Mouse (Mus musculus) lung, adult 2 months (tissue): Measurements from ENCODE around the gene Nrm. TPM values are rescaled to one million over a fixed set of nuclear protein-coding genes. Genes with fewer than 3 reads are reported as not detected.
"Not testable (repeated sequence)": the region's sequence is repeated elsewhere in the genome, so short reads cannot be mapped to it uniquely, and the experiment has no call there.

Experiments used
- DNase-seq: peaks from one replicate; pipeline ENCODE4 v3.0.0; 2022
- H3K4me1 ChIP-seq: fragments of 200-500 bp; 2 replicates; pipeline ENCODE4 v1.6.1; 2011; ENCODE audit warnings: low read length; ENCODE audit not compliant: control insufficient read depth, insufficient read depth
- H3K4me3 ChIP-seq: fragments of 200-500 bp; replicated peaks from 2 replicates; pipeline ENCODE3; 2011; ENCODE audit warnings: low read depth, mild to moderate bottlenecking, control low read depth, low read length; ENCODE audit errors: extremely low read depth
- CTCF ChIP-seq: fragments of 200-500 bp; IDR thresholded peaks from 2 replicates; pipeline ENCODE4 v1.5.1; 2011; ENCODE audit warnings: mild to moderate bottlenecking, low read length, control low read depth; ENCODE audit not compliant: insufficient read depth
- POLR2A ChIP-seq: fragments of 200-500 bp; IDR thresholded peaks from 2 replicates; pipeline ENCODE4 v1.6.1; 2011; ENCODE audit warnings: low read depth, mild to moderate bottlenecking, control low read depth, low read length, borderline replicate concordance; ENCODE audit errors: extremely low read depth
- WGBS: fragments of 180-500 bp; shearing (Covaris S2); methylation state at CpG from one replicate; pipeline ENCODE4 v1.1.7; 2018; 5-methylcytosine and 5-hydroxymethylcytosine counted together
- polyA plus RNA-seq: library from polyadenylated mRNA; depleted of rRNA; stranded (reverse); fragments of >200 nt; gene quantifications from 2 replicates; pipeline ENCODE4 v1.2.3, GENCODE M21; 2012

Gene Nrm
- polyA plus RNA-seq, 1 experiment = 26.2 TPM

DNA sequence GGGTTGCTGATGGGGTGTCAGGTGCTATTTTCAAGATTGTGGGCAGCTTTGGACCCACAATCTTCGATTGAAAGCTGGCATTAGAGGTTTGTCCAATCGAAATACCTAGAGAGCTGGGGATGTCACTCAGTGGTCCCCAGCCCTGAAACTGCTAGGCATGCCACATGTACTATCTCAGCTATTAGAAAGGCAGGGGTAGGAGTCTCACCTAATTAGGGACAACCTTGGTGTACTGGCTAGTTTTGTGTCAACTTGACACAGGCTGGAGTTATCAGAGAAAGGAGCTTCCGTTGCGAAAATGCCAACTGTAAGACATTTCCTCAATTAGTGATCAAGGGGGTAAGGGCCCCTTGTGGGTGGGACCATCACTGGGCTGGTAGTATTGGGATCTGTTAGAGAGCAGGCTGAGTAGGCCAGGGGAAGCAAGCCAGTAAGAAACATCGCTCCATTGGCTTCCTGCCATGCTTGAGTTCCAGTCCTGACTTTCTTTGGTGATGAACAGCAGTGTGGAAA lies 27.8 kb upstream of the Nrm start:
- Histone ChIP-seq H3K4me3 (no peak overlapping the region), H3K4me1 (peaks cover 21% of the 10 kb centered on the region)
- DNase-seq = no peak
- TF ChIP-seq POLR2A (no peak), CTCF (no peak)
- WGBS = 30% methylated on average over 5 of the region's 5 CpGs

DNA sequence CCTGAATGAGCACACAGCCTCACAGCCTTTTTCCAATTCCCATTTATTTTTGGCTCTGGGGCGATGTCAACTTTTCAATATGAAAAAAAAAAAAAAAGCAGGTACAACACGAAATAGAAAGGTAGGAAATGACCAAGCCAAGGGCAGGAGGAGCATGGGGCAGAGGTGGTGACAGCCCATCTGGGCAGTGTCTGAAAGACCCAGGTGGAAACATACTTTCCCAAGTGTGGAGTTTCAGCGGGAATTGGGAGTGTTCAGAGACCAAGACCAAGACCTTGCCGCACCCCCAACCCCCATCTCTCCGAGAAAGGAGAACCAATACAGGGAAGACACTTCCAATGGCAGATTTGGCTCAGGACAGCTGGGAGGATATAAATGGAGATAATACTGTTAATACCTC lies 27.2 kb upstream of the Nrm start:
- Histone ChIP-seq H3K4me1 (peaks cover 23% of the 10 kb centered on the region), H3K4me3 (no peak overlapping the region)
- 49% methylated on average over 5 of the region's 5 CpGs for WGBS
- no peak for DNase-seq
- TF ChIP-seq CTCF (no peak), POLR2A (no peak)

DNA sequence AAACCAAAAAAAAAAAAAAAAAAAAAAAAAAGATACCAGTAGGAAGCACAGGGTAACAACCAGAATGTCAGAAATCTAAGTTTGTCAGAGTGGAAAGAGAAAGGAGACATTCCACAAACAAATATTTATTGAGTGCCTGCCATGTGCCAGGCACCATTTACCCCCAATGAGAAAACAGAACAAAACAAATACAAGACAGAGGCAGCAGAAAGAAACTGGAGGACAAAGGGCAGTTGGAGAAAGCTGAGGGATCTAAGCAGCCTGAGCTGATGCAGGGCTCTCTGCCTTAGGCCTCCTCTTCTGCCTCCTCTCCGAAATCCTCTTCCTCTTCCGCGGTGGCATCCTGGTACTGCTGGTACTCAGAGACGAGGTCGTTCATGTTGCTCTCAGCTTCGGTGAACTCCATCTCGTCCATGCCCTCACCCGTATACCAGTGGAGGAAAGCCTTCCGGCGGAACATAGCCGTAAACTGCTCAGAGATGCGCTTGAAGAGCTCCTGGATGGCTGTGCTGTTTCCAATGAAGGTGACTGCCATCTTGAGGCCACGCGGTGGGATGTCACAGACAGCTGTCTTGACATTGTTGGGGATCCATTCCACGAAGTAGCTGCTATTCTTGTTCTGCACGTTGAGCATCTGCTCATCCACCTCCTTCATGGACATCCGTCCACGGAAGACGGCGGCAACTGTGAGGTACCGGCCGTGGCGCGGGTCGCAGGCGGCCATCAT lies 26.3 kb upstream of the Nrm start:
- WGBS = 49% methylated on average over 26 of the region's 26 CpGs
- H3K4me3 ChIP-seq = no peak overlapping the region
- TF ChIP-seq CTCF = 0 out of 2 replicates have a peak, but pooled peaks have one; percentile 8
- no peak for TF ChIP-seq POLR2A
- DNase-seq = no peak
- H3K4me1 ChIP-seq = peaks cover 18% of the 10 kb centered on the region

DNA sequence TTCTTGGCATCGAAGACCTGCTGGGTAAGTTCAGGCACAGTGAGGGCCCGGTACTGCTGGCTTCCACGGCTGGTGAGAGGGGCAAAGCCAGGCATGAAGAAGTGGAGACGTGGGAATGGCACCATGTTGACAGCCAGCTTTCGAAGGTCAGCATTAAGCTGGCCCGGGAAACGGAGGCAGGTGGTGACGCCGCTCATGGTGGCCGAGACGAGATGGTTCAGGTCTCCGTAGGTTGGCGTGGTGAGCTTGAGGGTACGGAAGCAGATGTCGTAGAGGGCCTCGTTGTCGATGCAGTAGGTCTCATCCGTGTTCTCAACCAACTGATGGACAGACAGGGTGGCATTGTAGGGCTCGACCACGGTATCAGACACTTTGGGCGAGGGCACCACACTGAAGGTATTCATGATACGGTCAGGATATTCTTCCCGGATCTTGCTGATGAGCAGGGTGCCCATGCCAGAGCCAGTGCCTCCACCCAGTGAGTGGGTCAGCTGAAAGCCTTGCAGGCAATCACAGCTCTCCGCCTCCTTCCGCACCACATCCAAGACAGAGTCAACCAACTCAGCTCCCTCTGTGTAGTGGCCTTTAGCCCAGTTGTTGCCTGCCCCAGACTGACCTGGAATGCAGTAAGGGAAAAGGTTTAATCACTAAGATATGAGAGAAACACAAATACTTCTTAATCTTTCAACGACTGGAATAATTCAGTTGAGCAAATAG lies 25.5 kb upstream of the Nrm start:
- TF ChIP-seq CTCF (no peak), POLR2A (peak; percentile 18; the same call in 1 of the 2 replicates)
- H3K4me1 ChIP-seq = peaks cover 16% of the 10 kb centered on the region
- WGBS = 50% methylated on average over 26 of the region's 26 CpGs
- no peak overlapping the region for H3K4me3 ChIP-seq
- no peak for DNase-seq

DNA sequence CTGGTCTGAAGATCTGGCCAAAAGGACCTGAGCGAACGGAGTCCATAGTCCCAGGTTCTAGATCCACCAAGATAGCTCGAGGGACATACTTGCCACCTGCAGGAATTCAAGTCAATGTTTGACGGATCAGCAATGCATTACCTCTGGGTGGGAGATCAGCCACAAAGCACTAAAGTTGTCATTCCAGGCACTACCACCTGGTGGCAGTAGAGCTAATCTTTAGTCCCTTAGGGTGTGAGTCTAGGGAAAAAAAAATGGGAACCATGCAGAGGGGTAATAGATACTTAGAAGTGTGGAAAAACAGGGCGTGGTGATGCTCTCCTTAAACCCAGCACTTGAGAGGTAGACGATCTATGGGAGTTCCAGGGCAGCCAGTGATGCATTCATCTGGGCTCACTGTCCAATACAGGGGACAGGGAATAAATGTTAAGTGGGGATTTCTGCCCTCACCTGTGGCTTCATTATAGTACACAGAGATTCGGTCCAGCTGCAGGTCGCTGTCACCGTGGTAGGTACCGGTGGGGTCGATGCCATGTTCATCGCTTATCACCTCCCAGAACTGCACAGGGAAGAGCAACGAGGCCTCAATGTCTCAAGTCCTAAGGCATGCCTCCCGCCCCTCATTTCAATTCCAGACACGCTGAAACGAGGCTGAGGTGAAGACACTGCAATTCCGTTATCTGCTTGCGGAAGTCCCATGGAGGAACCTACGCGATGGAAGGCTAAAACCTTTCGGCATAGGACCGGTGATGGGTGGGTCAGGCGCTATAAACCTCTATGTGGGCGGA lies 24.7 kb upstream of the Nrm start:
- Histone ChIP-seq H3K4me1 (peaks cover 16% of the 10 kb centered on the region), H3K4me3 (peak overlapping the region; percentile 88)
- TF ChIP-seq POLR2A (no peak; the same call in 1 of the 2 replicates), CTCF (peak; percentile 50)
- WGBS = 5% methylated on average over 24 of the region's 24 CpGs
- DNase-seq = peak; percentile 83

DNA sequence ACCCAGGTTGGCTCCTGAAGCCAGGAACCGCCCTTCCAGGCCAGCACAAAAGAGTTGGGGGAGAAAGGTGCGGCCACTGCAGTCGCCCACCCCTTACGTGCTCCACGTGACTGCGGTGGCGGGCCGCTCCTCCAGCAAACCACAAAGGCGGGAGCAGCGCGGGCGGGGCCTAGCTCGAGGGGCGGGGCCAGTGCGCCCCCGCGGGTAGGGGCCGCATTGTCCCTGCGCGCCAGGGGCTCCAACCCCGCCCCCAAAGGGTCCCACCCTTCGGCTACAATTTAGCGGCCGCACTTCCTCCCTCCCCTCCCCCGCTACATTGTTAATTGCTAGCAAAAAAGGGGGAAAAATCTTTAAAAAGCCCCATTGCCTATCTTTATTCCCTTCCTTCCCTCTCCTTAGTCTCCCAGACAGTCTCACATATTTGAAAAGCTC lies 24.1 kb upstream of the Nrm start:
- H3K4me3 ChIP-seq = peak overlapping the region; percentile 88
- WGBS = under 1% methylated on average over 23 of the region's 25 CpGs
- no peak for TF ChIP-seq POLR2A
- no peak for TF ChIP-seq CTCF
- peaks cover 18% of the 10 kb centered on the region for H3K4me1 ChIP-seq
- DNase-seq = peak; percentile 84

DNA sequence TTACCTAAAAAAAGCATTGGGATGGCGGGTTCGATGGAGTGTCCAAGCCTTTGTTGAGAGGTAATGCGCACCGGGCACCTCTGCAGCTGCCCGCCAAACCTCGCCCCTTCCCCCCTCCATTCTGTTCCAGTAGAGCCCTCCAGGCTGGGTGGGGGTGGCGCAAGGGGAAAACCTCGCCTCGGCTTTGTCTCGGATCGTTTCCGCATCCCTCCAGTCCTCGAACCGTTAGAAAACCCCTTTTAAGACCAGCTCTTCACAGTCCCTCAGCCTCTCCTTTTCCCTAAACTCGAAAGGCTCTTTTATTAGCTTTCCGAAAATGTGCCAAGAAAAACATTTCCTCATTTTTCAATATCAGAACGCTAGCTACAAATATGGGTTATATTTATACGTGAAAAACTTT lies 23.6 kb upstream of the Nrm start:
- TF ChIP-seq POLR2A (no peak), CTCF (no peak)
- WGBS = under 1% methylated on average over 18 of the region's 18 CpGs
- H3K4me1 ChIP-seq = peaks cover 21% of the 10 kb centered on the region
- peak; percentile 54 for DNase-seq
- peak overlapping the region; percentile 88 for H3K4me3 ChIP-seq

DNA sequence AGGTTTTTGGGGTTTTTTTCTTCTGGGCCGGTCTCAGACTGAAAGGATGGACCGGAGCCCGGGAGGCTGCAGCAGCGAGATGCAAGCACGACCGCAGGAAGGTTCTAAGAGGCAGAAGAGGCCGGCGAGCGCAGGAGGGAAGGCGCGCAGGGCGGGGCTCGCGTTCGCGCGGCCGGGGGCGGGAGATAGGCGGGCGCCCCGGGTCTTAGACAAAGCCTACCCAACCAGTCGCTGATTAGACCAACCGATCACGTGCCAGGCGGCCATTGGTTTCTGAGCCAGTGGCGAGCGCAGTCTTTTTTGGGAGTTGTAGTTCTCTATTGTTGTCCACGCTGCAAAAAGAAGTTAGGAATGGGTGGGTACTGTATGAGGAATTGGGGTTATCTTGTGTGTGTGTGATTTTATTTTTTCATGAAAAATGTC lies 23.0 kb upstream of the Nrm start, which contains the start of gene Tubb5:
Gene Tubb5 (minus strand): TSS at position 185 of the 423 bp plus-strand sequence.
- under 1% methylated on average over 29 of the region's 29 CpGs for WGBS
- H3K4me1 ChIP-seq = peaks cover 21% of the 10 kb centered on the region

DNA sequence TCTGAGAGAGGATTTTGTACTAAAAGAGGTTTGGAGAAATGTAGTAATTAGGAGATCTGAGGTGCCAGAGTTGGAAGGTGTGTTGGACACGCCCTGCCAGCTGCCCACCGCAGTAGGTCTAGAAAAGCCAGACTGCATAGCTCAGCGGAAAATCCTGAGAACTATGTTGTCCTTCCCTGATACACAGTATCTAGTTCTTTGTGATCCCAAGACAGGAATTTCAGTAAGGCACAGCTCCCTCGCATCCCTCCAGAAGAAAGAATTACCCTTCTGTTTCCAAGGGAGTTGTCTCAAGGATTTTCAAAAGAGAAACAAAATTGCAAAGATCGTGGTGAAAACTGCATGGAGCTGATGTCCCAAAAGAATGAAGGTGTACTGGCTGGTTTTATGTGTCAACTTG lies 22.5 kb upstream of the Nrm start:
- peaks cover 21% of the 10 kb centered on the region for H3K4me1 ChIP-seq
- TF ChIP-seq POLR2A (no peak), CTCF (no peak)
- 6% methylated on average over 5 of the region's 5 CpGs for WGBS
- no peak overlapping the region for H3K4me3 ChIP-seq
- no peak for DNase-seq

More for the DNA sequence above, 23.0 kb upstream of the Nrm start, which contains the start of gene Tubb5:
- TF ChIP-seq CTCF = no peak
- TF ChIP-seq POLR2A = peak; percentile 97
- DNase-seq = peak; percentile 90
- peak within 1 kb of the TSS; percentile 88 for H3K4me3 ChIP-seq

DNA sequence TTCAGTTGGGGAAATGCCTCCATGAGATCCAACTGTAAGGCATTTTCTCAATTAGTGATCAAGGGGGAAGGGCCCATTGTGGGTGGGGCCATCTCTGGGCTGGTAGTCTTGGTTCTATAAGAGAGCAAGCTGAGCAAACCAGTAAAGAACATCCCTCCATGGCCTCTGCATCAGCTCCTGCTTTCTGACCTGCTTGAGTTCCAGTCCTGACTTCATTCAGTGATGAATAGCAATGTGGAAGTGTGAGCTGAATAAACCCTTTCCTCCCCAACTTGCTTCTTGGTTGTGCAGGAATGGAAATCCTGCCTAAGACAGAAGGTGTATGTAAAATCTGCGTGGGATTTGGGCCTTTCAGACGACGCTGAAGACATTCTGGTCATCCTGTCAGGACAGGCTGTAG lies 22.1 kb upstream of the Nrm start:
- DNase-seq, H3K4me3 ChIP-seq: not testable (repeated sequence)
- peaks cover 21% of the 10 kb centered on the region for H3K4me1 ChIP-seq
- 60% methylated on average over 3 of the region's 3 CpGs for WGBS
